Mouse (Mus musculus): Measurements from ENCODE around the gene Fbxl13.

DNA sequence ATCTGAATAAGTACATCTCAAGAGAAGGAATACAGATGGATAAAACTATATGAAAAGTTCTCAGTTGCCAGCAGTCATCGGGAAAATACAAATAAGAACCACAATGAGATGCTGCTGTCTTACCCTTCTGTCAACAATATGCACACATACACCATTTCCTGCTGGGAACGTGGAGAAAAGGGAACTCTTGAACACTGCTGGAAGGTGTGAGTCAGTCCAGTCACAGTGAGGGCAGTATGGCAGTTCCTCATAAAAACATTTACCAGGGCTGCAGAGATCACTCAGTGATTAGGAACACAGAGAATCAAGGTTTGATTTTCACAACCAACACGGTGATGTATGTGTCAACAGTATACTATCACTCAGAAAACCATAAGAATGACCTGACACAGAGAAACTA is 34.4 kb downstream of the Fbxl13 start:
- TF ChIP-seq EP300 (IDR thresholded peaks at IDR 0.05; ENCODE audit: low read depth) (no peak), CTCF (IDR thresholded peaks at IDR 0.05; ENCODE audit: low read depth) (no peak)

Measured in liver, embryonic 14.5 days (tissue).